Mouse (Mus musculus): ENCODE data around the gene Isg20l2. TPM values are rescaled to one million over a fixed set of nuclear protein-coding genes. Genes with fewer than 3 reads are reported as not detected.
"Not testable (repeated sequence)": the region's sequence is repeated elsewhere in the genome, so short reads cannot be mapped to it uniquely, and the experiment has no call there.

The Isg20l2 gene
- total and polyA plus RNA-seq, 2 experiments from 2014 or later, result 8.2 to 16.2 TPM

- Histone ChIP-seq H3K9ac (replicated peaks; ENCODE audit: low read depth, low read length) (no peak overlapping the region), H3K4me2 (ENCODE audit: low read depth, low read length) (peak overlapping the region; percentile 57; the same call in 1 of the 2 replicates), H3K36me3 (replicated peaks; ENCODE audit: control insufficient read depth, insufficient read depth, low read length) (peaks cover 3% of the 10 kb centered on the region; the same call in 1 of the 2 replicates), H3K4me3 (ENCODE audit: low read depth, low read length) (peak overlapping the region; percentile 90; the same call in 1 of the 2 replicates), H3K27ac (ENCODE audit: low read depth) (no peak overlapping the region), H3K27me3 (ENCODE audit: control insufficient read depth, insufficient read depth, low read length) (no peaks in the 10 kb centered on the region), H3K4me1 (ENCODE audit: control insufficient read depth, insufficient read depth) (peaks cover 18% of the 10 kb centered on the region), H3K9me3 (replicated peaks; ENCODE audit: control insufficient read depth, low read length) (0 out of 2 replicates have a peak, but pooled peaks cover 2% of the 10 kb centered on the region)
- no peak for ATAC-seq (ENCODE audit: insufficient read depth, low read depth)
- TF ChIP-seq EP300 (IDR thresholded peaks at IDR 0.05; ENCODE audit: low read depth), result no peak
- no peak for TF ChIP-seq CTCF (IDR thresholded peaks at IDR 0.05; ENCODE audit: low read depth)
- WGBS, result 82% methylated on average over 6 of the region's 6 CpGs
- no peak for DNase-seq (ENCODE audit: low spot score)
Measured at GRCm38 (mm10) chr3:87886416-87886815, 43.7 kb upstream of the Isg20l2 start.

- 83% methylated on average over 4 of the region's 4 CpGs for WGBS
- not testable (repeated sequence) for H3K9me3 ChIP-seq (replicated peaks; ENCODE audit: control insufficient read depth, low read length); H3K4me3 ChIP-seq (ENCODE audit: low read depth, low read length); ATAC-seq (ENCODE audit: insufficient read depth, low read depth); DNase-seq (ENCODE audit: low spot score); H3K27me3 ChIP-seq (ENCODE audit: control insufficient read depth, insufficient read depth, low read length); H3K9ac ChIP-seq (replicated peaks; ENCODE audit: low read depth, low read length); H3K27ac ChIP-seq (ENCODE audit: low read depth); H3K4me2 ChIP-seq (ENCODE audit: low read depth, low read length); H3K36me3 ChIP-seq (replicated peaks; ENCODE audit: control insufficient read depth, insufficient read depth, low read length)
- peaks cover 18% of the 10 kb centered on the region for H3K4me1 ChIP-seq (ENCODE audit: control insufficient read depth, insufficient read depth)
Measured at GRCm38 (mm10) chr3:87887400-87887799, 42.7 kb upstream of the Isg20l2 start.

- WGBS, result 60% methylated on average over 3 of the region's 3 CpGs
- Histone ChIP-seq H3K36me3 (replicated peaks; ENCODE audit: control insufficient read depth, insufficient read depth, low read length) (no peaks in the 10 kb centered on the region), H3K4me2 (ENCODE audit: low read depth, low read length) (no peak overlapping the region), H3K9ac (replicated peaks; ENCODE audit: low read depth, low read length) (no peak overlapping the region), H3K27ac (ENCODE audit: low read depth) (no peak overlapping the region), H3K9me3 (replicated peaks; ENCODE audit: control insufficient read depth, low read length) (0 out of 2 replicates have a peak, but pooled peaks cover 2% of the 10 kb centered on the region), H3K27me3 (ENCODE audit: control insufficient read depth, insufficient read depth, low read length) (no peaks in the 10 kb centered on the region), H3K4me3 (ENCODE audit: low read depth, low read length) (no peak overlapping the region), H3K4me1 (ENCODE audit: control insufficient read depth, insufficient read depth) (no peaks in the 10 kb centered on the region)
- no peak for TF ChIP-seq CTCF (IDR thresholded peaks at IDR 0.05; ENCODE audit: low read depth)
- TF ChIP-seq EP300 (IDR thresholded peaks at IDR 0.05; ENCODE audit: low read depth), result no peak
- DNase-seq (ENCODE audit: low spot score) (no peak), ATAC-seq (ENCODE audit: insufficient read depth, low read depth) (no peak)
Measured at GRCm38 (mm10) chr3:87891481-87891880, 38.6 kb upstream of the Isg20l2 start.

- 74% methylated on average over 3 of the region's 3 CpGs for whole genome bisulfite sequencing
- H3K27me3 ChIP-seq (ENCODE audit: control insufficient read depth, insufficient read depth, low read length), result no peaks in the 10 kb centered on the region
- TF ChIP-seq EP300 (IDR thresholded peaks at IDR 0.05; ENCODE audit: low read depth) (no peak), CTCF (IDR thresholded peaks at IDR 0.05; ENCODE audit: low read depth) (no peak)
- H3K9me3 ChIP-seq (replicated peaks; ENCODE audit: control insufficient read depth, low read length), result 0 out of 2 replicates have a peak, but pooled peaks cover 2% of the 10 kb centered on the region
- H3K27ac ChIP-seq (ENCODE audit: low read depth), result no peak overlapping the region
- no peak overlapping the region for H3K9ac ChIP-seq (replicated peaks; ENCODE audit: low read depth, low read length)
- no peak overlapping the region for H3K4me3 ChIP-seq (ENCODE audit: low read depth, low read length)
- ATAC-seq (ENCODE audit: insufficient read depth, low read depth) (no peak), DNase-seq (ENCODE audit: low spot score) (no peak)
- H3K4me2 ChIP-seq (ENCODE audit: low read depth, low read length), result no peak overlapping the region
- no peaks in the 10 kb centered on the region for H3K36me3 ChIP-seq (replicated peaks; ENCODE audit: control insufficient read depth, insufficient read depth, low read length)
- no peaks in the 10 kb centered on the region for H3K4me1 ChIP-seq (ENCODE audit: control insufficient read depth, insufficient read depth)
Measured at GRCm38 (mm10) chr3:87893367-87893905, 36.7 kb upstream of the Isg20l2 start.

- Histone ChIP-seq H3K4me1 (ENCODE audit: control insufficient read depth, insufficient read depth) (no peaks in the 10 kb centered on the region), H3K4me2 (ENCODE audit: low read depth, low read length) (no peak overlapping the region), H3K9me3 (replicated peaks; ENCODE audit: control insufficient read depth, low read length) (no peaks in the 10 kb centered on the region), H3K27me3 (ENCODE audit: control insufficient read depth, insufficient read depth, low read length) (no peaks in the 10 kb centered on the region), H3K9ac (replicated peaks; ENCODE audit: low read depth, low read length) (no peak overlapping the region), H3K27ac (ENCODE audit: low read depth) (no peak overlapping the region), H3K36me3 (replicated peaks; ENCODE audit: control insufficient read depth, insufficient read depth, low read length) (no peaks in the 10 kb centered on the region), H3K4me3 (ENCODE audit: low read depth, low read length) (no peak overlapping the region)
- TF ChIP-seq CTCF (IDR thresholded peaks at IDR 0.05; ENCODE audit: low read depth) (no peak), EP300 (IDR thresholded peaks at IDR 0.05; ENCODE audit: low read depth) (no peak)
- no peak for ATAC-seq (ENCODE audit: insufficient read depth, low read depth)
- 53% methylated on average over 3 of the region's 3 CpGs for WGBS
- DNase-seq (ENCODE audit: low spot score), result no peak
Measured at GRCm38 (mm10) chr3:87899266-87899665, 30.8 kb upstream of the Isg20l2 start.

GRCm38 (mm10) chr3:87899776-87900175 lies 30.3 kb upstream of the Isg20l2 start:
- no peak overlapping the region for H3K9ac ChIP-seq (replicated peaks; ENCODE audit: low read depth, low read length)
- H3K27ac ChIP-seq (ENCODE audit: low read depth), result no peak overlapping the region
- WGBS, result 80% methylated on average over 3 of the region's 3 CpGs
- H3K27me3 ChIP-seq (ENCODE audit: control insufficient read depth, insufficient read depth, low read length), result no peaks in the 10 kb centered on the region
- no peaks in the 10 kb centered on the region for H3K36me3 ChIP-seq (replicated peaks; ENCODE audit: control insufficient read depth, insufficient read depth, low read length)
- ATAC-seq (ENCODE audit: insufficient read depth, low read depth) (no peak), DNase-seq (ENCODE audit: low spot score) (no peak)
- no peak overlapping the region for H3K4me3 ChIP-seq (ENCODE audit: low read depth, low read length)
- no peaks in the 10 kb centered on the region for H3K9me3 ChIP-seq (replicated peaks; ENCODE audit: control insufficient read depth, low read length)
- no peak for TF ChIP-seq CTCF (IDR thresholded peaks at IDR 0.05; ENCODE audit: low read depth)
- no peak for TF ChIP-seq EP300 (IDR thresholded peaks at IDR 0.05; ENCODE audit: low read depth)
- H3K4me2 ChIP-seq (ENCODE audit: low read depth, low read length), result no peak overlapping the region
- H3K4me1 ChIP-seq (ENCODE audit: control insufficient read depth, insufficient read depth), result no peaks in the 10 kb centered on the region

Data from heart, postnatal 0 days (tissue).